Mouse (Mus musculus): ENCODE results near the gene Gm45062. TPM values are rescaled to one million over a fixed set of nuclear protein-coding genes. Genes with fewer than 3 reads are reported as not detected.

The Gm45062 gene
- polyA plus RNA-seq, 1 experiment from 2014 or later = 10.9 TPM

DNA sequence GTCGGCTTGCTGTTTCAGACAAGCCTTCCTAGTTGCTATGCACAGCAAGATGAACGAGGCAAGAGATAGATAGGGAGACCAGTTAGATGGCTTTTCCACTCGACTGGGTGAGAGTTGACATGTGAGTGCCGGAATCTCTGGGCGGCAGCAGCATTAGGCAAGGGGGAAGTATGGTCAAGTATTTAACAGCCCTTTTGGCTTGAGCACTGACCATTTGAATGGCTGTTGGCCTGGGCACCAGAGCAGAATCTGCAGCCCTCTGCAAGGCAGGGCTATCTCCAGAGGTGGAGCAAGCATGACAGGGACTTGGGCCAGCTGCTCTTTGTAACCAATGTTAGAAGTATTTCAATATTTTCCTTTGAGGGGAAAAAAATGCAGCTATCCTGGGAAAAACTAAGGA is 213.7 kb downstream of the Gm45062 start:
- H3K4me3 ChIP-seq = no peak overlapping the region
- H3K27ac ChIP-seq = no peak overlapping the region
- no peak for ATAC-seq (replicated peaks)
- H3K4me1 ChIP-seq = 0 out of 2 replicates have a peak, but pooled peaks cover 2% of the 10 kb centered on the region
- no peaks in the 10 kb centered on the region for H3K36me3 ChIP-seq (replicated peaks)
- H3K9ac ChIP-seq = no peak overlapping the region
- WGBS = 82% methylated on average over 5 of the region's 5 CpGs
- H3K9me3 ChIP-seq = no peaks in the 10 kb centered on the region
- no peak overlapping the region for H3K4me2 ChIP-seq
- H3K27me3 ChIP-seq (replicated peaks) = no peaks in the 10 kb centered on the region

- Histone ChIP-seq H3K4me2 (no peak overlapping the region), H3K4me1 (no peaks in the 10 kb centered on the region), H3K36me3 (replicated peaks) (no peaks in the 10 kb centered on the region), H3K27me3 (replicated peaks) (no peaks in the 10 kb centered on the region), H3K27ac (no peak overlapping the region), H3K9ac (no peak overlapping the region), H3K9me3 (no peaks in the 10 kb centered on the region), H3K4me3 (no peak overlapping the region)
- WGBS = 59% methylated on average over 5 of the region's 5 CpGs
- ATAC-seq (replicated peaks) = no peak
Measured at GRCm38 (mm10) chr6:8473498-8473897, 214.2 kb downstream of the Gm45062 start.

DNA sequence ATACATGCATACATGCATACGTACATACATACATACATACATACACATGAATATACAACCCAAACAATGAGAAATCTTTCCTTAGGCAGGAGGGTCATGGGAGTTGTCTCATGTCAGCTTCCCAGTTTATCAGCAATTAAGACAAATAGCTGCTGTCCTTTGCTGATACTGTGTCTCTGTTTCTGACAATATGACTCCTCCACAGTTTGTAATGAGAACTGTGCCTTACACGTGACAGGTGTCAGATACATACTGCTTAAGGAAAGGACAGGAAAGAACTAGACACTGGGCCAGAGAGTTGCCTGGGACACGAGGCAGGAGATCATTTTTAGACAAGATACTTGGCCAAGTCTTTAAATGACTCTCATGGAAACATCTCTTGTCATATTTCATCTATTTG is 215.1 kb downstream of the Gm45062 start:
- Histone ChIP-seq H3K9me3 (no peaks in the 10 kb centered on the region), H3K4me1 (no peaks in the 10 kb centered on the region), H3K4me2 (no peak overlapping the region), H3K4me3 (no peak overlapping the region), H3K36me3 (replicated peaks) (no peaks in the 10 kb centered on the region), H3K27me3 (replicated peaks) (no peaks in the 10 kb centered on the region), H3K9ac (no peak overlapping the region), H3K27ac (no peak overlapping the region)
- WGBS = 82% methylated on average over 3 of the region's 3 CpGs
- ATAC-seq (replicated peaks) = no peak

DNA sequence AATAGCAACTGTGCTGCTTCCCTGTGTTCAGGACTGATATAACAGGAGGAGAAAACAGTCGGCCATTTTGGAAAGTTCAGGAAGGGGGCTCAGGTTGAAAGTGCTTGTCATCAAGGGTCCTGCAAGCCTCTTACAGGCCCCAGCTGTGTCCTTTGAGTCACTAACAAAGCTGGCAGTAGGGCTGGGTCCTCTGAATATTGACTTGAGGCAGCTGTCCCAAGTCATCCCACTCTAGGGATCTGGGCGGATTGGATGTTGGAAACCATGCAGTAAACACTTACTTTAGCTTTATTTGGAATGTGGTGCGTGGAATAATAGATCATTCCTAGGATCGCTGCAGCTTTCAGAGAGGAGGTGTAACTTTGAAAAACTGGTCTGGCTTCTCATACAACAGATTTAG is 215.6 kb downstream of the Gm45062 start:
- Histone ChIP-seq H3K27me3 (replicated peaks) (no peaks in the 10 kb centered on the region), H3K9ac (no peak overlapping the region), H3K4me2 (no peak overlapping the region), H3K27ac (no peak overlapping the region), H3K4me1 (no peaks in the 10 kb centered on the region), H3K9me3 (no peaks in the 10 kb centered on the region), H3K36me3 (replicated peaks) (no peaks in the 10 kb centered on the region), H3K4me3 (no peak overlapping the region)
- WGBS = 91% methylated on average over 4 of the region's 4 CpGs
- ATAC-seq (replicated peaks) = no peak

GRCm38 (mm10) chr6:8479176-8479575 is 219.9 kb downstream of the Gm45062 start:
- H3K27ac ChIP-seq = no peak overlapping the region
- H3K36me3 ChIP-seq (replicated peaks) = no peaks in the 10 kb centered on the region
- WGBS = 24% methylated on average over 1 of the region's 1 CpGs
- no peaks in the 10 kb centered on the region for H3K4me1 ChIP-seq
- H3K9ac ChIP-seq = no peak overlapping the region
- no peaks in the 10 kb centered on the region for H3K9me3 ChIP-seq
- H3K4me3 ChIP-seq = no peak overlapping the region
- H3K4me2 ChIP-seq = no peak overlapping the region
- ATAC-seq (replicated peaks) = no peak; the same call in 1 of the 2 replicates
- no peaks in the 10 kb centered on the region for H3K27me3 ChIP-seq (replicated peaks)

DNA sequence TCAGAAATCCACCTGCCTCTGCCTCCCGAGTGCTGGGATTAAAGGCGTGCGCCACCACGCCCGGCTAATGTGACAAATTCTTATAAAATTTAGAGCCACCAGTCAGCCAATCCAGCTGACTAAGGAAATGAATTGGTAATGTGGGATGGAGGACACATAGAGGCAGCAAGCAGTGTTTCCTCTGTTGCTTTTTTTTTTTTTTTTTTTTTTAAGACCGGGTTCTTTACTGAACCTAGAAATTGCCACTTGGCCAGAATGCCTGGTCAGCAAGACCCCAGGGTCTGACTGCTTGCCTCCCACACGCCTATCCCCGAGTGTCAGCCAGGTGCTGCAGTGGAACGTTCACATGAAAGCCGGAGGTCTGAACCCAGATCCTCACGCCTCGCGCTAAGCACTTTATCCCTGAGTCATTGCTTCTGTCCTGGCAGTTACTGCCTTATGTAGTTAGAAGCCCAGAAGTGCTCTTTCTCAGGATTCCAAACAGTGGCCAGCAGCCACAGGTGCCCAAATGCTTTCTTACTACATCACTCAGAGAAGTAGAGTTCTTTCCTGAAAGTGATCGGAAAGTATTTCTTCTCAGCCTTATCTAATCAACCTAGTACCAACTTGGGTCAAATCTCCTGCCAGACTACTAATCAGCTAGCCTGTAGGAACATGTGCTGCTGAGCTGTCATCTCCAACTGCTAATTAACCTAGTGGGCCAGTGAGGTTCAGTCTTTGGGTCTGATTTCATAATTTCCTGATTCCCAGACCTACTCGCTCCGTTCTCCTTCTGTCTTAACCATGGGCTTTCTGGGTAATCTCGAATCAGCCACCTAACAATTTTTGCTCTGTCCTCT is 225.4 kb downstream of the Gm45062 start:
- Histone ChIP-seq H3K9ac (no peak overlapping the region), H3K4me2 (no peak overlapping the region), H3K36me3 (replicated peaks) (no peaks in the 10 kb centered on the region), H3K27me3 (replicated peaks) (no peaks in the 10 kb centered on the region), H3K9me3 (no peaks in the 10 kb centered on the region), H3K27ac (no peak overlapping the region), H3K4me3 (no peak overlapping the region), H3K4me1 (peaks cover 11% of the 10 kb centered on the region)
- no peak for ATAC-seq (replicated peaks)
- 92% methylated on average over 17 of the region's 17 CpGs for WGBS

- ATAC-seq (replicated peaks) = no peak
- H3K9me3 ChIP-seq = no peaks in the 10 kb centered on the region
Measured at GRCm38 (mm10) chr6:8485414-8486175, 226.3 kb downstream of the Gm45062 start.

GRCm38 (mm10) chr6:8486391-8487043 is 227.3 kb downstream of the Gm45062 start:
- Histone ChIP-seq H3K4me1 (peaks cover 11% of the 10 kb centered on the region), H3K4me2 (peak overlapping the region; percentile 27), H3K9ac (no peak overlapping the region), H3K36me3 (replicated peaks) (no peaks in the 10 kb centered on the region), H3K27me3 (replicated peaks) (no peaks in the 10 kb centered on the region), H3K27ac (0 out of 2 replicates have a peak overlapping the region, but pooled peaks have one; percentile 18), H3K4me3 (no peak overlapping the region), H3K9me3 (no peaks in the 10 kb centered on the region)
- WGBS = 64% methylated on average over 17 of the region's 17 CpGs
- ATAC-seq (replicated peaks) = peak; percentile 51; the same call in 1 of the 2 replicates

More at GRCm38 (mm10) chr6:8485414-8486175, 226.3 kb downstream of the Gm45062 start:
- Histone ChIP-seq H3K4me3 (no peak overlapping the region), H3K4me2 (no peak overlapping the region), H3K4me1 (peaks cover 11% of the 10 kb centered on the region), H3K27me3 (replicated peaks) (no peaks in the 10 kb centered on the region), H3K9ac (no peak overlapping the region), H3K36me3 (replicated peaks) (no peaks in the 10 kb centered on the region), H3K27ac (no peak overlapping the region)
- WGBS = 88% methylated on average over 16 of the region's 16 CpGs

- Histone ChIP-seq H3K4me2 (peak overlapping the region; percentile 27), H3K4me3 (no peak overlapping the region), H3K9me3 (no peaks in the 10 kb centered on the region), H3K4me1 (peaks cover 11% of the 10 kb centered on the region), H3K36me3 (replicated peaks) (no peaks in the 10 kb centered on the region), H3K27ac (0 out of 2 replicates have a peak overlapping the region, but pooled peaks have one; percentile 18), H3K27me3 (replicated peaks) (no peaks in the 10 kb centered on the region), H3K9ac (no peak overlapping the region)
- 20% methylated on average over 20 of the region's 20 CpGs for WGBS
- peak; percentile 77 for ATAC-seq (replicated peaks)
Measured at GRCm38 (mm10) chr6:8487044-8487853, 228.0 kb downstream of the Gm45062 start.

DNA sequence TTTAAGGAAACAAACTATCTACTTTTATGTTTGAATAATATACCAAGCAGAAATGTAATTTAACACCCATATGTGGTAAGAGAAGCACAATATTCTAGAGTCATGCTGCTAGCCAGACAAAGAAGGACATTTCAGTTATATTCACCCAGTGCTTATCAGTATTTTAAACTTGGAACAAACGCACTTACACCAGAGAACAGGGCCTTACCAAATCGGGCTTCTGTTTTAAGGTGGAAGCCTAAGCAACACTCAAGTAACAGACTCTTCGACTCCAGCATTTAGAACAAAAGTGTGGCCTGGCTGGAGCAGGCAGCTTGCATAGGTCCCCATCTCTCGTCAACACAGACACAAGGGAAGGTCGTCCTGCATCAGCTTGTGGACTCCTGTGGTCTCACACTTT is 229.0 kb downstream of the Gm45062 start:
- WGBS = 66% methylated on average over 5 of the region's 5 CpGs
- H3K9ac ChIP-seq = no peak overlapping the region
- no peaks in the 10 kb centered on the region for H3K36me3 ChIP-seq (replicated peaks)
- no peaks in the 10 kb centered on the region for H3K9me3 ChIP-seq
- no peak overlapping the region for H3K27ac ChIP-seq
- H3K4me1 ChIP-seq = peaks cover 11% of the 10 kb centered on the region
- no peak overlapping the region for H3K4me2 ChIP-seq
- ATAC-seq (replicated peaks) = no peak
- H3K4me3 ChIP-seq = no peak overlapping the region
- no peaks in the 10 kb centered on the region for H3K27me3 ChIP-seq (replicated peaks)

- peaks cover 11% of the 10 kb centered on the region for H3K4me1 ChIP-seq
- H3K36me3 ChIP-seq (replicated peaks) = no peaks in the 10 kb centered on the region
- no peak overlapping the region for H3K4me2 ChIP-seq
- no peak overlapping the region for H3K27ac ChIP-seq
- H3K9me3 ChIP-seq = no peaks in the 10 kb centered on the region
- no peak overlapping the region for H3K9ac ChIP-seq
- H3K4me3 ChIP-seq = no peak overlapping the region
- H3K27me3 ChIP-seq (replicated peaks) = no peaks in the 10 kb centered on the region
- ATAC-seq (replicated peaks) = no peak
- 66% methylated on average over 7 of the region's 7 CpGs for WGBS
Measured at GRCm38 (mm10) chr6:8489266-8489665, 230.0 kb downstream of the Gm45062 start.

All from midbrain, embryonic 15.5 days (tissue).